Mouse (Mus musculus) ovary, adult 18-20 months (tissue): ENCODE data around the gene Pdss2.

ENCODE experiments used
- DNase-seq: peaks from one replicate; pipeline ENCODE4 v3.0.0; 2022; ENCODE audit warnings: low spot score, mixed read lengths

The Pdss2 gene

DNA sequence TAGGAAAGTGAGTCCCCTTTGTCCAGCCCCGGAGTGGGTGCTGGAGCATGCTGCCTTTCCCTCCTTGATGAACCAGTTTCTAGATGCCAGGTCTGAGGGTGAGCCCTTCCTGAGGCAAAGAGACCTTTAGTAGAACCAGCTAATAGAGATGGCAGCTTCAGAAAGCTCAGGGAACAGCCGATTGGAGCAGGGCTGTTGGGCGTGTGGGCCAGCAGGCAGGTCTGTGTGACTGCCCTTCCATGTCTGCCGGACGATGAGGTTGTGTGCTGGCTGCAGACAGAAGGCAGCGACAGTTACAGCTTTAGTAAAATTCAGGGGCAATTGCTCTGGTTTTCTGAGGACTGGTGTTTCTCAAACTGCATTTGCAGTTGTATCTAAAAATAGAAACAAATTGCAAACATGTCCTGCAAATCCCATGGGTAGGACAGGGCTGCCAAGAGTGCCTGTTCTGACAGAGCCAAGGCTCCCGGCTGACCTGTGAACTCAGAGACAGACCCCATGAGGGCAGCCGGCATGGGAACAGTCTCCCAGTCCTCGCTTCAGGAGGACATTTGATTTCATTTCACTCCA, 262.2 kb downstream of the Pdss2 start:
- DNase-seq: no peak

GRCm38 (mm10) chr10:43485751-43486268, 264.5 kb downstream of the Pdss2 start:
- DNase-seq: no peak

DNA sequence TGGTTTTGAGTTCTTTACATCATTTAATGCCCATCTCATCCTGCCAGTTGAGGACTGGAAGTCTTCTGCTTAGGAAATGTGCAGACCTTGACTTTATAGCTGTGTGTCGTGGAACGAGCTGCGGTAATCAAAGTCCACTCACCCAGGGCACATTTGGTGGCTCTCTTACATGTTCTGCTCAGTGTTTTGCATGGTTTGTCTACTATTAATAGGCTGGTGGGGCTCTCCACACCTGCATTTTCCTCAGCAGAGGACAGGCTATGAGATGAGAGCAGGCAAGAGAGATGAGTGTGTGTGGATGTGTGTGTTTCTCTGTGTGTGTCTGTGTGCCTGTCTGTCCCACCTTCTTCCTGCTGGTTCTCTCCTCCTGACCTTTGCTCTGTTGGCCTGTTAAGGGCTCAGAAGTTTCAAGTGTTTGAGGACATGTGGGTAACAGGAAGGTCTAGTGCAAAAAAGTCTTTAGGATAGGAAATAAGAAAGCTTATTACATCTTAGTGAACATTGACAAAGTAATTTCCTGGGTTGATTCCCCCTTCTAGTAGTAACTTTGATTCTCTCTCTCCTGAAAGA, 266.2 kb downstream of the Pdss2 start:
- no peak for DNase-seq

- DNase-seq: no peak
Observed at GRCm38 (mm10) chr10:43488258-43488657, 267.0 kb downstream of the Pdss2 start.

DNA sequence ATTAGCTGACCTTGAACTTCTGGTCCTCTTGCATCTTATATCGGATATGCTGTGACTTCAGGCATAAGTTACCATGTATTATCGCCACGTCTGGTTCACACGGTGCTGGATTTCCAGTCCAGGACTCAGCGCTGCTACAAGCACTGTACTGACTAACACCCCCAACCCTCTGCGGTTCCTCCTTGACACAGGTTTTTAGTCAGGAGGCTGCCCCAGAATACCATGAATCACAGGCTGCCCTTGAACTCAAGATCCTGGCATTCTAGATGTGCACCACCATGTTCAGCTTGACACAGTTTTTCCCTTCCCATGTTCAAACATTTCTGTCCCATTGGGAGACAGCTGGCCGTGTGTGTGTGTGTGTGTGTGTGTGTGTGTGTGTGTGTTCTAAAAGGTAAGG, 267.9 kb downstream of the Pdss2 start:
- DNase-seq: no peak

GRCm38 (mm10) chr10:43489550-43489949, 268.3 kb downstream of the Pdss2 start:
- DNase-seq: no peak

GRCm38 (mm10) chr10:43490034-43490433, 268.7 kb downstream of the Pdss2 start:
- DNase-seq: no peak

DNA sequence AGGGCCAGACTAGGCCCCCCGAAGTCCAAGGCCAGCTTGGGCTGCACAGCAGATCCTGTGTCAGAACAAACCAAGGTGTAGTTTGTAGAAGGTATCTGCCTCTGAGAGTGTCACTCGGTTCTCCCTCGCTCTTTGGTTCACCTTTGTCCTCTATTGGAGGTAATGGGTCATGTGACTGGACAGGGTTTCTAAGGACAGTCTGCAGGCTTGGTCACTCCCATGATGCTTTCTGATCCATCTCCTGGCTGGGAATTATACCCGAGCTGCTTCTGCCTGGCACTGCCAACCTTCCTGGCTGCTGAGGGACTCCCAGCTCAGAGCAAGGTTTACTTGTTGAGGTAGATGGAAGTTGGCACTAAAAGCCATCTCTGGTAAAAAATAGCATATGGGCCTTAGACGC, 269.6 kb downstream of the Pdss2 start:
- no peak for DNase-seq

GRCm38 (mm10) chr10:43502599-43502998, 281.3 kb downstream of the Pdss2 start:
- DNase-seq: no peak

DNA sequence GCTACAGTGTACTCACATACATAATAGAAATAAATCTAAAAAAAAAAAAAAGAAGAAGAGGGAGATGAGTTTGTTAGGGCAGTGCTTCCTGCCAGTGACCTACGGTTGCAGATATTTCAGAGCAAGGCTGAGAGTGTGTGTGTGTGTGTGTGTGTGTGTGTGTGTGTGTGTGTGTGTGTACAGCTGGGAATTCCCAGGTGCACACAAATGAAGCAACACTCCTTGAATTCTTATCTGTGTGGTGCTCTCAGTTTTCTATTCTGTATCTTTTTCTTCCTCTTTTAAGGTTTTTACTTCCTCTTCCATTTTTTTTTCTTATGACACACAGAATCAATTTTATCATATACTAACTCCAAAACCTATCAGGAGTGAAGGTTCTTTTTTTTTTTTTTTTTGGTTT, 283.0 kb downstream of the Pdss2 start:
- DNase-seq: no peak

DNA sequence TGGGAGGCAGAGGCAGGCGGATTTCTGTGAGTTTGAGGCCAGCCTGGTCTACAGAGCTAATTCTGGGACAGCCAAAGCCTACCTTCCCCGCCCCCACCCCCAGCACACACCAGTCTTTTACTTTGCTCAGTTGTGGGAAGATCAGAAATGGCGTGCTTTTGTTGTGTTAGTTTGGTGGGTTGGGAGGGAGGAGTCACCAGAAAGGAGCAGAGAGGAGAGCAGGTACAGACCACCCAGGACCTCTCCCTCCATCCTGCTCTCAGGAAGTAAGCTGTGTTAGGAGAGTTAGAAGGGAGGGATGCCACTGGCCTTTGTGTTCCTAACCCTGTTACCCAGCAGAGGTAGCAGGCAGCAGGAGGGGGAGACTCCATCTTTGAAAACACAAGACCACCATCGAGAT, 285.8 kb downstream of the Pdss2 start:
- no peak for DNase-seq

GRCm38 (mm10) chr10:43509228-43509627, 287.9 kb downstream of the Pdss2 start:
- no peak for DNase-seq

- no peak for DNase-seq
Observed at GRCm38 (mm10) chr10:43512976-43513375, 291.7 kb downstream of the Pdss2 start.
